Mouse (Mus musculus) kidney, adult 2 months (tissue): ENCODE measurements at regions not wholly inside any gene's neighbourhood (a gene's known extent, or its start where the extent isn't known, plus 50 kb on each side); places are given as distances from the start of the nearest gene placed in this dataset.

Source experiments
- DNase-seq: peaks from one replicate; pipeline ENCODE4 v3.0.0; 2021
- H3K27ac ChIP-seq: fragments of 200-500 bp; 2 replicates; pipeline ENCODE4 v1.5.1; 2012; ENCODE audit warnings: low read depth, low read length, control low read depth, inconsistent platforms; ENCODE audit not compliant: insufficient read depth
- H3K27me3 ChIP-seq: fragments of 200-500 bp; replicated peaks from 2 replicates; pipeline ENCODE4 v1.6.1; 2012; ENCODE audit warnings: mild to moderate bottlenecking, moderate library complexity, low read length, inconsistent platforms; ENCODE audit not compliant: control insufficient read depth, insufficient read depth
- H3K36me3 ChIP-seq: fragments of 200-500 bp; 2 replicates; pipeline ENCODE4 v1.6.1; 2012; ENCODE audit warnings: mild to moderate bottlenecking, moderate library complexity, low read length, inconsistent platforms; ENCODE audit not compliant: control insufficient read depth, insufficient read depth
- H3K4me1 ChIP-seq: fragments of 200-500 bp; 2 replicates; pipeline ENCODE4 v1.6.1; 2011; ENCODE audit warnings: low read length; ENCODE audit not compliant: control insufficient read depth, insufficient read depth
- H3K4me3 ChIP-seq: fragments of 200-500 bp; 2 replicates; pipeline ENCODE4 v1.5.1; 2011; ENCODE audit warnings: mild to moderate bottlenecking, low read depth, low read length, control low read depth; ENCODE audit not compliant: insufficient read depth
- CTCF ChIP-seq: fragments of 200-500 bp; conservative IDR thresholded peaks from 2 replicates; pipeline ENCODE4 v1.5.1; 2011; ENCODE audit warnings: low read depth, mild to moderate bottlenecking, control low read depth, low read length, moderate library complexity, mixed read lengths; ENCODE audit not compliant: insufficient read depth, insufficient read length
- POLR2A ChIP-seq: fragments of 200-500 bp; IDR thresholded peaks from one replicate; pipeline ENCODE4 v1.6.1; 2011; ENCODE audit warnings: low read depth, low read length, control low read depth
- WGBS: fragments of 180-500 bp; shearing (Covaris S2); methylation state at CpG from one replicate; pipeline ENCODE4 v1.1.7; 2018; 5-methylcytosine and 5-hydroxymethylcytosine counted together

DNA sequence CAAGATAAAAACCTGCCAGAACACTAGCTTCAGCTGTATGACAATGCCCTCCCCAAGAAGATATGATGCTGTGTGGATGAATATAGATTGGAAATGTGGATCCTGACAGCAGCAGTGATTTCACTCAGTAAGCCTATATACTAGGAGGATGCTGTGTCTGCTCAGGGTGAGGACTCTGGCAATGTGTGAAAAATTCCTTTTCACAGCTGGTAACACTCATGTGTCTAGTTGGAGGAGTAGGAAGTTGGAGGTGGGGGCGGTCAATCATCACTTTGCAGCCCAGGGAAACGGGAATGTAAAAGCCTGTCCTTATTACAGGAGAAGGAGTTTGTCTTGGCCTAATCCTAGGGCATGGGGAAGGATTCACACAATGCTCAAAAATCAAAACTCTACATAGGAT lies 824.3 kb upstream of the Tenm2 start:
- H3K4me3 ChIP-seq = no peak overlapping the region
- H3K27ac ChIP-seq = no peak overlapping the region
- H3K27me3 ChIP-seq = no peaks in the 10 kb centered on the region
- TF ChIP-seq CTCF = no peak
- no peaks in the 10 kb centered on the region for H3K36me3 ChIP-seq
- no peaks in the 10 kb centered on the region for H3K4me1 ChIP-seq
- 42% methylated on average over 2 of the region's 2 CpGs for WGBS
- DNase-seq = no peak

DNA sequence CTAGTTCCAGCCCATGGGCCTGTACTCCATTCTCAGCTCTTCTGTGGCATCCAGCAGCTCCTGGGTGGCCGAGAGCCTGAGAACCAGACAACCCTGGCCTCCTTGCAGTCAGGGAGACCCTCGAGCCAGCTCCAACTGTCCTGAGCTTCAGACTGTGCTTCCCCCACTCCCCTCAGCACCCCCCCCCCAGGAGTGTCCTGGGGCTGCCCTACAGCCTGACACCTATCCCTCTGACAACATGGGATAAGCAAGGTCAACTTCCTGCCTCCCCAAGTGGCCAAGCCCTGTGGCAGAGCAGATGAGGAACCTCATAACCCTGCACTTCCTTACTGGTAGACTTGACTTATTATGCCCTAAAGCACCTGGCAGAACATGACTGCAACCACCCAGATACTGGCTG lies 823.1 kb upstream of the Tenm2 start:
- H3K36me3 ChIP-seq = no peaks in the 10 kb centered on the region
- WGBS = 65% methylated on average over 2 of the region's 2 CpGs
- no peak for DNase-seq
- H3K4me3 ChIP-seq = no peak overlapping the region
- no peak overlapping the region for H3K27ac ChIP-seq
- no peaks in the 10 kb centered on the region for H3K4me1 ChIP-seq
- no peaks in the 10 kb centered on the region for H3K27me3 ChIP-seq
- TF ChIP-seq CTCF (no peak), POLR2A (no peak)

DNA sequence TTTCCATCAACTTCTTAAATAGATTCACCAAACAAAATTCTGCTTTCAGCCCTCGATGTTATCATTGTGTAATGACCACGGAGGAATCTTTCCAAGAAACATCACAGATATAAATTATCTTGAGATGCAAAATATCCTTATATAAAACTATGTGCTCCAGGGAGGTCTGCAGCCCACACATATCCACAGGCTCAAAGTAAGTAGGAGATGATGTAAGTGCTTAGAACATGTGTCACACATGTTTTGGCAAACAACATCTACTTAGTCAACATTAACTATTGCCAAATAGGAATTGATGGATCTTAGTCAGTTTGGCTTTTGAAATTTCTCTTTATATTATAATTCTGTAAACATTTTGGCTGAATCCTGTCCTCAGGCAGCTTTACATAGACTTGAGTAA lies 800.8 kb upstream of the Tenm2 start:
- Histone ChIP-seq H3K27ac (no peak overlapping the region), H3K4me3 (no peak overlapping the region), H3K27me3 (no peaks in the 10 kb centered on the region), H3K36me3 (no peaks in the 10 kb centered on the region), H3K4me1 (no peaks in the 10 kb centered on the region)
- no peak for DNase-seq
- 65% methylated on average over 2 of the region's 2 CpGs for WGBS
- TF ChIP-seq POLR2A (no peak), CTCF (no peak)

DNA sequence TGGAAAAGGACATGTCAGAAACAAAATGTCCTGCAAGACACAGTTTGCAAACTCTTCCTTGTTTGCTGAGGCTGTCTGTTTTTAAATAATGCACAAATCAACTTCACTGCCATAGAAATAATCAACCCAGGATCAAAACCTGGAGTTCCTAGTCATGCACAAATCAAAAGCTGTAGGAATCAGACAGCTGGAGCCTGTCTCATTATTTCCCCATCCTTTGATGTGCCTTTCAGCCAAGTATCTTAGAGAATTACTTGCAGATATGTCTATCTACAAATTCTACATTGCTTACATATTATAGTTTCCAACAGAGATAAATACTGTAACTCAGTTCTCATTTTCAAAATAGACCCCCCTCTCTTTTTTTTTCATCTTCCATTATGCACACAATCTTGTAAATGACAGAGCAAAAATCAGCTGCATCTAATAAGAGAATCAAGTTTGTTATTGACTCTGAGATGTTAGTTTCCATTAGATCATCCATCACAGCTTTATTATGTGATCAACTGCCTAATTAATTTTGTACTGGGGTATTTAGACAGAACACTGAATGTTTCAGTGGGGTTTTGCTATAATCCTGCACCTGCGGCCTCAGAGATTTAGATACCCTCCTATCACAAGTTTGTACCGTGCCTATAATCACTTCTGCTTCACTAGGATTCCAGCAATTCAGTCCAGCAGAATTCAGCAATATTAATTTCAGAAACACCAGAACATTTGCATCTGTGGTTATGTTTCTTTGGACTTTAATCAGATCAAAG lies 798.9 kb upstream of the Tenm2 start:
- no peak overlapping the region for H3K27ac ChIP-seq
- H3K4me1 ChIP-seq = no peaks in the 10 kb centered on the region
- no peak overlapping the region for H3K4me3 ChIP-seq
- WGBS = 76% methylated on average over 2 of the region's 2 CpGs
- TF ChIP-seq POLR2A = no peak
- TF ChIP-seq CTCF = no peak
- no peak for DNase-seq
- no peaks in the 10 kb centered on the region for H3K36me3 ChIP-seq
- no peaks in the 10 kb centered on the region for H3K27me3 ChIP-seq

DNA sequence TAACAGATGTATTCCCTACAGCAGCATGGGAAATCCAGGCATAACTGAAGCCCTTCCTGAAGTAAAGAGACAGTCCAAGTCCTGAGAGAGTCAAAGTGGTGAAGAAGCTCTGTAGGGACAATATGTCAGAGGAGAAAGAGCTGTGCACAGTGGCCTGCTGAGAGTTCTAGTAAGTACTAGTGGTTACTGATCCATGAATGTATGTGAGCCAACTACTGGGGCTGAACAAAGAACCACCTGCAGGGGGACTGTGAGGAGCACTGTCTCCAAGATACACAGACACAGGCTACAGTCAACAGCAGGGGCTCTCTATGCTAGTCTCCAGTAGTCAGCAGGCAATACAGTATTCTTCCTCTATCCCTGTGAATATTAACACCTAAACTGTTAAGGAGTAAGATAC lies 785.9 kb upstream of the Tenm2 start:
- no peak overlapping the region for H3K27ac ChIP-seq
- no peaks in the 10 kb centered on the region for H3K27me3 ChIP-seq
- no peaks in the 10 kb centered on the region for H3K4me1 ChIP-seq
- H3K4me3 ChIP-seq = no peak overlapping the region
- DNase-seq = no peak
- H3K36me3 ChIP-seq = no peaks in the 10 kb centered on the region
- TF ChIP-seq CTCF (no peak), POLR2A (no peak)

DNA sequence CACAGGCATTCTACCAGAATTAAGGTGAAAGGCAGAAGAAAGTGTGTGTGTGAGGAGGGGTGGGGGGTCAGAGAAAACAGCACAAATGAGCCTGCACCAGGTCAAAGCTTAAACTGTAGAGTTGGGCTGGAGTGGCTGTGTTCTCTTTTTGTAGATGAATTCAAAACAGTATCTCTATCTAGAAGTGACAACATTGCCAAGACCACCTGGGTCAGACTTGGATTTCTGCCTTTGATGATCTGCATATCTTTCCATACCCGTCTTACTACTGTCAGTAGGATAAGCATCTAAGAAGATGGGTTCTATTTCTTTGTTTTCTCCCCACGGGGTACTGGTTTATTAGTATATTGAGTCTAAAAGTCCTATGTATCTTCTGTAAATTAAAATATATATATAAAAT lies 742.4 kb upstream of the Tenm2 start:
- Histone ChIP-seq H3K4me3 (no peak overlapping the region), H3K27me3 (no peaks in the 10 kb centered on the region), H3K36me3 (no peaks in the 10 kb centered on the region), H3K27ac (no peak overlapping the region), H3K4me1 (no peaks in the 10 kb centered on the region)
- TF ChIP-seq POLR2A (no peak), CTCF (no peak)
- WGBS = 87% methylated on average over 2 of the region's 2 CpGs
- DNase-seq = no peak

DNA sequence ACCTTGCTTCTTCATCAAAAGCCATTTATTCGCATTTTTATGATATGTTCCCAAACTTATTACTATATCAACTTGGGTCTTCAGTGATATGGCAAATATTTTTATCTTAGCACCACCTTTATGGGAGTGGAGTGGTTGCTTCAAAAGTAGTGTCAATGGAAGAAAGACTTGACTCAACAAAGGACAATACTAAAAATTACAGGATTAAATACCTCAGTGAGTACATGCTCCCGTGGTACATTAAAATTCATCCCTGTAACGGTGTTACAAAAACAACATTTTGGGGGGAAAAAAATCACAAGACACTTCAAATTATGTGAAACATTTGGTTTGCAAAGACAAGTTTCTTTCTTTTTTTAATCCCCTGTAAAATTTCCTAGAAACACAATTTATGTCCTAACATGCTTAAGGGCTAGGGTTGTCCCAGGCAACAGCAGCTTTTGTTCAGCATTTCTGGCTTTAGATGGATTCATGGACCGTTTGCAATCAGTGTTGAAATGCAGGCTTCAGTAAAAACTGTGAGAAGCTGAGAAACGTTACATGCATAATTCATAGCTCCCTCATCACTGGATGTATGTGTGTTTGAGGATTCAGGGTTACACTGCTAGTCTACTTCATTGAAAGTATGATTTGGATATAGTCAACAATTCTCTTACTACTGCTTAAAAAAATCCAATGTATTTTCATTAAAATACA lies 700.8 kb upstream of the Tenm2 start:
- H3K27me3 ChIP-seq = no peaks in the 10 kb centered on the region
- no peak for DNase-seq
- TF ChIP-seq POLR2A (no peak), CTCF (no peak)
- H3K4me3 ChIP-seq = no peak overlapping the region
- H3K27ac ChIP-seq = no peak overlapping the region
- WGBS = 75% methylated on average over 5 of the region's 5 CpGs
- H3K4me1 ChIP-seq = no peaks in the 10 kb centered on the region
- no peaks in the 10 kb centered on the region for H3K36me3 ChIP-seq
